Mouse (Mus musculus) lung, postnatal 10 days (tissue): ENCODE results near the gene Rhot1.

Experiments
- DNase-seq: peaks from one replicate; pipeline ENCODE4 v3.0.0; 2021

Gene Rhot1

GRCm38 (mm10) chr11:80291004-80291403, 82.2 kb downstream of the Rhot1 start:
- DNase-seq = no peak

GRCm38 (mm10) chr11:80292463-80292862, 83.6 kb downstream of the Rhot1 start:
- DNase-seq = no peak

- no peak for DNase-seq
These were observed 86.2 kb downstream of the Rhot1 start for GRCm38 (mm10) chr11:80295066-80295465.

- DNase-seq = no peak
These were observed 87.0 kb downstream of the Rhot1 start for GRCm38 (mm10) chr11:80295785-80296184.

- no peak for DNase-seq
These were observed 90.9 kb downstream of the Rhot1 start for GRCm38 (mm10) chr11:80299513-80300235.

GRCm38 (mm10) chr11:80300551-80301315, 91.9 kb downstream of the Rhot1 start, which contains the start of gene Rhbdl3:
Rhbdl3 (plus strand) TSS chr11:80300912.
- DNase-seq = peak; percentile 59

GRCm38 (mm10) chr11:80301316-80302045, 92.7 kb downstream of the Rhot1 start:
- peak; percentile 71 for DNase-seq

GRCm38 (mm10) chr11:80302046-80302390, 93.2 kb downstream of the Rhot1 start:
- DNase-seq = no peak

- peak; percentile 87 for DNase-seq
These were observed 93.7 kb downstream of the Rhot1 start for GRCm38 (mm10) chr11:80302536-80302935.

- no peak for DNase-seq
These were observed 94.9 kb downstream of the Rhot1 start for GRCm38 (mm10) chr11:80303746-80304145.

GRCm38 (mm10) chr11:80304846-80305245, 96.0 kb downstream of the Rhot1 start:
- no peak for DNase-seq

- no peak for DNase-seq
These were observed 99.7 kb downstream of the Rhot1 start for GRCm38 (mm10) chr11:80308537-80308936.

- DNase-seq = no peak
These were observed 102.5 kb downstream of the Rhot1 start for GRCm38 (mm10) chr11:80311271-80311670.

- DNase-seq = no peak
These were observed 103.2 kb downstream of the Rhot1 start for GRCm38 (mm10) chr11:80312049-80312448.

- no peak for DNase-seq
These were observed 103.7 kb downstream of the Rhot1 start for GRCm38 (mm10) chr11:80312565-80312964.

- no peak for DNase-seq
These were observed 104.6 kb downstream of the Rhot1 start for GRCm38 (mm10) chr11:80313462-80313861.

- DNase-seq = no peak
These were observed 105.1 kb downstream of the Rhot1 start for GRCm38 (mm10) chr11:80313944-80314343.

- no peak for DNase-seq
These were observed 107.2 kb downstream of the Rhot1 start for GRCm38 (mm10) chr11:80315743-80316639.
